ENCODE assay signal across 8 mouse cellular contexts in genomic region chr3:55780120-55781070, GRCm38 (mm10). TPM values are rescaled to one million over a fixed set of nuclear protein-coding genes. Genes with fewer than 3 reads are reported as not detected.
DNase-seq lines count a peak whose midpoint lies in the region; ATAC-seq and TF ChIP-seq lines count a peak whose summit lies in the region.

No protein-coding gene starts in this region.

- peak; percentile 51; the same call in 1 of the 2 replicates for TF ChIP-seq POLR2A in cerebellum, adult 2 months (IDR thresholded peaks at IDR 0.05; ENCODE audit: borderline replicate concordance, insufficient read depth, low read length)

- no peak for TF ChIP-seq CTCF in liver, postnatal 0 days (IDR thresholded peaks at IDR 0.05; ENCODE audit: low read depth)
- TF ChIP-seq CTCF in cerebellum, adult 2 months (IDR thresholded peaks at IDR 0.05; ENCODE audit: borderline replicate concordance, insufficient read depth, low read depth, low read length) = no peak

- no peak overlapping the region for H3K9ac ChIP-seq in liver, embryonic 11.5 days (ENCODE audit: low read depth, low read length)
- no peak overlapping the region for H3K9ac ChIP-seq in liver, postnatal 0 days (replicated peaks)
- H3K9ac ChIP-seq in intestine, embryonic 16.5 days (ENCODE audit: low read depth, low read length) = no peak overlapping the region

- ATAC-seq in liver, embryonic 11.5 days (replicated peaks; ENCODE audit: low FRiP score) = no peak
- no peak for ATAC-seq in liver, postnatal 0 days
- peak; percentile 58; the same call in 1 of the 2 replicates for ATAC-seq in intestine, embryonic 16.5 days
- no peak for ATAC-seq in erythroblast, adult 5-6 weeks (replicated peaks; ENCODE audit: low FRiP score, poor library complexity, severe bottlenecking)

- H3K4me2 ChIP-seq in liver, embryonic 11.5 days = peak overlapping the region; percentile 41
- H3K4me2 ChIP-seq in liver, postnatal 0 days (ENCODE audit: low read depth, low read length) = no peak overlapping the region
- H3K4me2 ChIP-seq in intestine, embryonic 16.5 days (ENCODE audit: low read depth, low read length) = peak overlapping the region; percentile 28; the same call in 1 of the 2 replicates

- intact Hi-C loops in left cerebral cortex, postnatal 14 days (cut with DNase I) = no loop called here

- H3K4me3 ChIP-seq in liver, embryonic 11.5 days (ENCODE audit: low read depth, low read length) = 0 out of 2 replicates have a peak overlapping the region, but pooled peaks have one; percentile 2
- no peak overlapping the region for H3K4me3 ChIP-seq in liver, postnatal 0 days (ENCODE audit: low read depth, low read length)
- peak overlapping the region; percentile 49 for H3K4me3 ChIP-seq in cerebellum, adult 2 months (replicated peaks; ENCODE audit: insufficient read depth, low read depth, low read length)
- peak overlapping the region; percentile 0; the same call in 1 of the 2 replicates for H3K4me3 ChIP-seq in intestine, embryonic 16.5 days (ENCODE audit: low read length)

- no peak overlapping the region for H3K27ac ChIP-seq in liver, embryonic 11.5 days (ENCODE audit: low read depth, low read length)
- H3K27ac ChIP-seq in liver, postnatal 0 days (ENCODE audit: low read depth) = no peak overlapping the region
- H3K27ac ChIP-seq in cerebellum, adult 2 months (ENCODE audit: insufficient read depth, low read length) = peak overlapping the region; percentile 99
- H3K27ac ChIP-seq in intestine, embryonic 16.5 days (ENCODE audit: low read length) = 0 out of 2 replicates have a peak overlapping the region, but pooled peaks have one; percentile 19

- no peak for TF ChIP-seq EP300 in liver, postnatal 0 days (IDR thresholded peaks at IDR 0.05; ENCODE audit: low read depth)

- H3K9me3 ChIP-seq in liver, embryonic 11.5 days (ENCODE audit: control insufficient read depth, low read length) = no peaks in the 10 kb centered on the region
- H3K9me3 ChIP-seq in liver, postnatal 0 days (ENCODE audit: low read length) = no peaks in the 10 kb centered on the region
- H3K9me3 ChIP-seq in intestine, embryonic 16.5 days (ENCODE audit: control insufficient read depth, low read length) = no peaks in the 10 kb centered on the region

- no peaks in the 10 kb centered on the region for H3K36me3 ChIP-seq in liver, embryonic 11.5 days (ENCODE audit: control insufficient read depth, insufficient read depth, low read length)
- H3K36me3 ChIP-seq in liver, postnatal 0 days (replicated peaks; ENCODE audit: insufficient read depth, low read length) = no peaks in the 10 kb centered on the region
- no peaks in the 10 kb centered on the region for H3K36me3 ChIP-seq in intestine, embryonic 16.5 days (ENCODE audit: control insufficient read depth, insufficient read depth, low read length)

- peaks cover 62% of the 10 kb centered on the region for H3K27me3 ChIP-seq in liver, embryonic 11.5 days (replicated peaks; ENCODE audit: control insufficient read depth, insufficient read depth, low read length)
- peaks cover 61% of the 10 kb centered on the region for H3K27me3 ChIP-seq in liver, postnatal 0 days (ENCODE audit: insufficient read depth, low read length)
- H3K27me3 ChIP-seq in cerebellum, adult 2 months (ENCODE audit: control insufficient read depth, insufficient read depth, low read length) = no peaks in the 10 kb centered on the region
- peaks cover 39% of the 10 kb centered on the region for H3K27me3 ChIP-seq in intestine, embryonic 16.5 days (replicated peaks; ENCODE audit: control insufficient read depth, insufficient read depth, low read length)

- DNase-seq in liver, embryonic 11.5 days (ENCODE audit: low spot score) = peak; percentile 53
- no peak for DNase-seq in liver, postnatal 0 days
- peak; percentile 78 to 87 for DNase-seq in cerebellum, adult 2 months
- DNase-seq in forelimb bud, embryonic 11.5 days (ENCODE audit: low read depth, low spot score) = peak; percentile 40
- DNase-seq in retina, postnatal 1 day = peak; percentile 87
- no peak for DNase-seq in left cerebral cortex, postnatal 14 days (ENCODE audit: low spot score in 2 of 2)

- WGBS in liver, embryonic 11.5 days = 3% methylated on average over 53 of the region's 53 CpGs
- 5% methylated on average over 53 of the region's 53 CpGs for WGBS in liver, postnatal 0 days (ENCODE audit: insufficient replicate concordance)
- WGBS in cerebellum, adult 2 months = 4% methylated on average over 53 of the region's 53 CpGs
- 15% methylated on average over 53 of the region's 53 CpGs for WGBS in intestine, embryonic 16.5 days

- H3K4me1 ChIP-seq in liver, embryonic 11.5 days (replicated peaks; ENCODE audit: control insufficient read depth, insufficient read depth, low read length) = peaks cover 8% of the 10 kb centered on the region
- no peaks in the 10 kb centered on the region for H3K4me1 ChIP-seq in liver, postnatal 0 days (ENCODE audit: insufficient read depth)
- H3K4me1 ChIP-seq in cerebellum, adult 2 months (ENCODE audit: control insufficient read depth, insufficient read depth, low read length) = peaks cover 2% of the 10 kb centered on the region; the same call in 1 of the 2 replicates
- H3K4me1 ChIP-seq in intestine, embryonic 16.5 days (ENCODE audit: control insufficient read depth, insufficient read depth, low read length) = peaks cover 5% of the 10 kb centered on the region; the same call in 1 of the 2 replicates

RNA-seq across cellular contexts. Expression of gene Mab21l1, which starts 1.9 kb away (rescaled TPM):
- 1.7 and 1.8 TPM in 2 replicates for polyA plus RNA-seq in liver, embryonic 11.5 days (2014; fragmentation: Nextera tagmentation; extraction: Ambion mirVana)
- polyA plus RNA-seq in liver, postnatal 0 days (2015; fragmentation: Nextera tagmentation; extraction: Ambion mirVana) = not detected in 2 replicates
- 45.4 and 50.6 TPM in 2 replicates for polyA plus RNA-seq in cerebellum, adult 2 months (2012; rRNA removed)
- polyA plus RNA-seq in intestine, embryonic 16.5 days (2015; fragmentation: Nextera tagmentation; extraction: Ambion mirVana) = 8.8 and 9.4 TPM in 2 replicates
- total RNA-seq in erythroblast, adult 5-6 weeks (2015; ENCODE audit: low replicate concordance) = not detected in 2 replicates
- not detected in 2 replicates for total RNA-seq in erythroblast, adult 5-6 weeks (2017; ENCODE audit: low replicate concordance)
- total RNA-seq in left cerebral cortex, postnatal 14 days (2021) = 1 to 10 TPM in 1 of 2 experiments, under 1 TPM in 1; 0.86 to 2.1 TPM

Comparison
In these comparisons a context has a peak if more than half of its experiments do, and no peak if none do; other contexts are left out.
1. DNase-seq: peak in liver, embryonic 11.5 days (single experiment), cerebellum, adult 2 months (2 of 2), forelimb bud, embryonic 11.5 days (single experiment) and retina, postnatal 1 day (single experiment); none in liver, postnatal 0 days (single experiment) and left cerebral cortex, postnatal 14 days (0 of 2).
2. H3K27ac ChIP-seq: peak in cerebellum, adult 2 months (single experiment) and intestine, embryonic 16.5 days (single experiment); none in liver, embryonic 11.5 days (single experiment) and liver, postnatal 0 days (single experiment).